Mouse (Mus musculus) testis, adult 10 weeks (tissue): ENCODE measurements around the gene Spaca5. TPM values are rescaled to one million over a fixed set of nuclear protein-coding genes. Genes with fewer than 3 reads are reported as not detected.

Experiments
- polyA plus RNA-seq: library from polyadenylated mRNA; stranded (reverse); fragments of 350-450 nt; fragmentation: Illumina TruSeq; extraction: RNeasy Lipid Tissue Mini Kit (QIAGEN cat#74804); gene quantifications from one replicate; pipeline ENCODE4 v1.2.3, GENCODE M21; 2014; ENCODE audit warnings: low read depth, low replicate concordance

The Spaca5 gene
- 32.3 TPM for polyA plus RNA-seq

GRCm38 (mm10) chrX:21068106-21068505 is at the start of gene Spaca5:
TSS of gene Spaca5 (plus strand) at chrX:21068406.

GRCm38 (mm10) chrX:21061866-21062543 is 6.2 kb upstream of the Spaca5 start, which contains the start of gene Zfp182:
TSS of gene Zfp182 (minus strand) at chrX:21062316.

DNA sequence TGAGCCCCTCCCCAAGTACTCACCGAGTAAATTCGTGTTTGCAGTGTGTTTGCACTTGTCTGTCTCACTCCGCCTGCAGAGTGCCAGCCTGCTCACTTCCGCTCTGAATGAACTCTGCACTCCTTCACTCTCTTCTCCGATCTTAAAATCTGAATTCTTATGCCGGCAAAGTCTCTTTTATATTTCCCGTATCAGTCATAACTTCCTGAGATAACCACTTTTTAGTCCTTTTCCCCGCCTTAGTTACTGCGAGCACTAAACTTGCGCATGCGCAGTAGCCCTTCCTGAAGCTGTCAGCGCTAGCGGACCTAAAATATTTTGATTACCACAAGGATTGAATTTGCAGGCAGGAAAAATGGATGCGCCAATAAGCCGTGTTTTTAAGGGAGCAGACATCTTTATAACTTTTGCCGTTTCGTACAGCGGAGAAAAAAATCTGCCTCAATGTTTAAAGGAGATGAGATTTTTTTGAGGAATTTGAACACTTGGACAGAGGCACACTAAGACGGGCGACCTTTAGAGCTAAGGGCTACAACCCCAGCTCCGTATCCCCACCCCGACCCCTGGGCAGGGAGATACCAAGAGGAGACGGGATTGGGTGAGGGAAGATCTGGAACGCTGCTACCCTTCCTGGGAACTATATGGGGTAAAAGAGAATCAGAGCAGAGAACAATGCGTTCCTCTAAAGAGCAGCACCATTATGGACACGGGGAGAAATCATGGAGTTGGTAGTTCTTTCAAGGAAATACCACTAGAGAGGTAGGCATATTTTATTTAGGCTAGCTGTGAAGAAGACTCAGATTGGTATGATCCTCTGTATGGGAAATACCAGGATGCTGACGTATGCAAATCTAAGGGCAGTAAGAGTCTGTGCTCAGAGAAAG is 21.0 kb downstream of the Spaca5 start, which contains the start of gene Zfp300:
Gene Zfp300 (minus strand): TSS at position 545 of the 884 bp plus-strand sequence.

GRCm38 (mm10) chrX:21115520-21115919 is 47.3 kb downstream of the Spaca5 start, which contains the start of gene Ssxa1:
TSS of gene Ssxa1 (plus strand) at chrX:21115820.

Other genes starting within 250 kb of the Spaca5 start
- 0.56 TPM for gene Timp1, start 198.2 kb upstream of the Spaca5 start, polyA plus RNA-seq
- gene Syn1, start 147.4 kb upstream of the Spaca5 start, polyA plus RNA-seq: 0.25 TPM
- gene Cfp, start 136.9 kb upstream of the Spaca5 start, polyA plus RNA-seq: 0.21 TPM
- 2.1 TPM for gene Elk1, start 117.8 kb upstream of the Spaca5 start, polyA plus RNA-seq
- gene Uxt, start 106.4 kb upstream of the Spaca5 start, polyA plus RNA-seq: 6.1 TPM
- 6.3 TPM for gene Zfp182, start 6.1 kb upstream of the Spaca5 start, polyA plus RNA-seq
- 1.8 TPM for gene Zfp300, start 21.1 kb downstream of the Spaca5 start, polyA plus RNA-seq
- 11.4 TPM for gene Ssxa1, start 47.4 kb downstream of the Spaca5 start, polyA plus RNA-seq
- gene Gm21876, start 107.2 kb downstream of the Spaca5 start, polyA plus RNA-seq: 28.4 TPM